Mouse (Mus musculus): ENCODE measurements at regions not wholly inside any gene's neighbourhood (a gene's known extent, or its start where the extent isn't known, plus 50 kb on each side); places are given as distances from the start of the nearest gene placed in this dataset.

DNA sequence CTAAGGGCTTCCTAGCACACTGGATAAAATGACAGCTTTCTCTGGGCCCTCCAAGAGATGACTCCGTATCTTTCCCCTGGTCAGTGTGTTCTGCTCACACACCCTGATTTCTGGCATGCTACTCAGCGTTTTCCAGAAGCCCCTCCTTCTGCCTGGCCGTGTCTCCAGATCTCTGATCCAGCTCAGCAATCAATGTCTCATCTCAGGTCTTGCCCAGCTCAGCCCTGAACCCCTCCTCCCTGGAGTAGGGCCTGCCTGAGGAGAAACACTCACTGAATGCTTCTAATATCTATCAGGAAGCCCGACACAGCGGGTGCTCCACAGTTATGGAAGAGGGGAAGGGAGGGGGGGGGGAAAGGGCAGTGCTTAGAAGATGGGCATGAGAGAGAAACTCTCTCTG, 101.9 kb upstream of the 1700021F07Rik start:
- Histone ChIP-seq H3K27me3 (ENCODE audit: control insufficient read depth, insufficient read depth, low read length) (no peaks in the 10 kb centered on the region), H3K9ac (ENCODE audit: low read depth, low read length, severe bottlenecking) (no peak overlapping the region), H3K27ac (replicated peaks; ENCODE audit: low read depth, low read length) (no peak overlapping the region), H3K36me3 (ENCODE audit: control insufficient read depth, insufficient read depth, low read length) (no peaks in the 10 kb centered on the region), H3K9me3 (ENCODE audit: control insufficient read depth, low read length) (no peaks in the 10 kb centered on the region), H3K4me2 (replicated peaks; ENCODE audit: low read depth, low read length, severe bottlenecking) (no peak overlapping the region), H3K4me1 (ENCODE audit: control insufficient read depth, insufficient read depth, low read length) (0 out of 2 replicates have a peak, but pooled peaks cover 3% of the 10 kb centered on the region), H3K4me3 (replicated peaks; ENCODE audit: low read length) (no peak overlapping the region)
- 71% methylated on average over 5 of the region's 5 CpGs for WGBS
- ATAC-seq (ENCODE audit: low FRiP score, low read depth) (no peak), DNase-seq (ENCODE audit: low spot score) (no peak)
- TF ChIP-seq POLR2A (IDR thresholded peaks at IDR 0.05; ENCODE audit: borderline replicate concordance, extremely low read depth, insufficient read depth, insufficient read length): no peak

DNA sequence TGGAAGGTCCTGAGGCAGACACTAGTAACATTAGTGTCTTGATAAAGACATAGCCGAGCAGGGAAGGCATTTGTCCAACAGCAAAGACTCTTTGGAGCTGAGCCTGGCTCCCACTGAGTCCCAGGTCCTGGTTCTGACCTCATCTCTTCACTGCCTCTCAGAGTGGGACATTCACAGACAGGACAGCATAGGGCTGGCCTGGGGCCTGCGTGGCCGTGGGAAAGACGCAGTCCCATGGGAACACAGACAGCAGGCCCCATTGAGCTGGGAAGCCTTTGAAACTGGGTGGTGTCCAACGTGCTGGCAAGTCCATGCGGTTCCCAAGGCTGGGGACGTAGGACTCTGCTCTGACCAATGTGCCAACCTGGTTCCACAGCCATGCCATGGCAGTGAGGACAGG, 97.5 kb upstream of the 1700021F07Rik start:
- no peak overlapping the region for H3K4me2 ChIP-seq (replicated peaks; ENCODE audit: low read depth, low read length, severe bottlenecking)
- DNase-seq (ENCODE audit: low spot score): no peak
- H3K27ac ChIP-seq (replicated peaks; ENCODE audit: low read depth, low read length): no peak overlapping the region
- H3K9me3 ChIP-seq (ENCODE audit: control insufficient read depth, low read length): no peaks in the 10 kb centered on the region
- ATAC-seq (ENCODE audit: low FRiP score, low read depth): no peak
- H3K36me3 ChIP-seq (ENCODE audit: control insufficient read depth, insufficient read depth, low read length): no peaks in the 10 kb centered on the region
- H3K27me3 ChIP-seq (ENCODE audit: control insufficient read depth, insufficient read depth, low read length): no peaks in the 10 kb centered on the region
- no peak for TF ChIP-seq POLR2A (IDR thresholded peaks at IDR 0.05; ENCODE audit: borderline replicate concordance, extremely low read depth, insufficient read depth, insufficient read length)
- no peak overlapping the region for H3K4me3 ChIP-seq (replicated peaks; ENCODE audit: low read length)
- H3K4me1 ChIP-seq (ENCODE audit: control insufficient read depth, insufficient read depth, low read length): 0 out of 2 replicates have a peak, but pooled peaks cover 3% of the 10 kb centered on the region
- WGBS: 87% methylated on average over 7 of the region's 7 CpGs
- H3K9ac ChIP-seq (ENCODE audit: low read depth, low read length, severe bottlenecking): no peak overlapping the region

DNA sequence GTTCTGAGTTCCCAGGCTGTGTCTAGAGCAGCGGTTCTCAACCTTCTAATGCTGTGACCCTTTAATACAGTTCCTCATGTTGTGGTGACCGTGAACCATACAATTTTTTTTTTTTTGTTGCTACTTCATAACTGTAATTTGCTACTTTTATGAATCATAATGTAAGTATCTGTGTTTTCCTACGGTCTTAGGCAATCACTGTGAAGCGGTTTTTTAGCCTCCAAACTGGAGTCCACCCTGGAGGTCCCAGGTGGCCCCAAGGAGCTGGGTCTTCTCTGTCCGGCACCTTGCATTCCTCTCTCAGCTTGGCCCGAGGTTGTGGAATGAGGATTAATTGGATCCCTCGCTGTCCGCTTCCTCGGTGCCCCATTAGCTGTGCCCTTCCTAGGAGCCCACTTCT, 96.6 kb upstream of the 1700021F07Rik start:
- ATAC-seq (ENCODE audit: low FRiP score, low read depth): no peak
- WGBS: 84% methylated on average over 9 of the region's 9 CpGs
- H3K4me2 ChIP-seq (replicated peaks; ENCODE audit: low read depth, low read length, severe bottlenecking): no peak overlapping the region
- H3K9ac ChIP-seq (ENCODE audit: low read depth, low read length, severe bottlenecking): no peak overlapping the region
- TF ChIP-seq POLR2A (IDR thresholded peaks at IDR 0.05; ENCODE audit: borderline replicate concordance, extremely low read depth, insufficient read depth, insufficient read length): no peak
- no peaks in the 10 kb centered on the region for H3K4me1 ChIP-seq (ENCODE audit: control insufficient read depth, insufficient read depth, low read length)
- no peak overlapping the region for H3K4me3 ChIP-seq (replicated peaks; ENCODE audit: low read length)
- no peak for DNase-seq (ENCODE audit: low spot score)
- H3K9me3 ChIP-seq (ENCODE audit: control insufficient read depth, low read length): no peaks in the 10 kb centered on the region
- H3K27me3 ChIP-seq (ENCODE audit: control insufficient read depth, insufficient read depth, low read length): no peaks in the 10 kb centered on the region
- no peaks in the 10 kb centered on the region for H3K36me3 ChIP-seq (ENCODE audit: control insufficient read depth, insufficient read depth, low read length)
- H3K27ac ChIP-seq (replicated peaks; ENCODE audit: low read depth, low read length): no peak overlapping the region

DNA sequence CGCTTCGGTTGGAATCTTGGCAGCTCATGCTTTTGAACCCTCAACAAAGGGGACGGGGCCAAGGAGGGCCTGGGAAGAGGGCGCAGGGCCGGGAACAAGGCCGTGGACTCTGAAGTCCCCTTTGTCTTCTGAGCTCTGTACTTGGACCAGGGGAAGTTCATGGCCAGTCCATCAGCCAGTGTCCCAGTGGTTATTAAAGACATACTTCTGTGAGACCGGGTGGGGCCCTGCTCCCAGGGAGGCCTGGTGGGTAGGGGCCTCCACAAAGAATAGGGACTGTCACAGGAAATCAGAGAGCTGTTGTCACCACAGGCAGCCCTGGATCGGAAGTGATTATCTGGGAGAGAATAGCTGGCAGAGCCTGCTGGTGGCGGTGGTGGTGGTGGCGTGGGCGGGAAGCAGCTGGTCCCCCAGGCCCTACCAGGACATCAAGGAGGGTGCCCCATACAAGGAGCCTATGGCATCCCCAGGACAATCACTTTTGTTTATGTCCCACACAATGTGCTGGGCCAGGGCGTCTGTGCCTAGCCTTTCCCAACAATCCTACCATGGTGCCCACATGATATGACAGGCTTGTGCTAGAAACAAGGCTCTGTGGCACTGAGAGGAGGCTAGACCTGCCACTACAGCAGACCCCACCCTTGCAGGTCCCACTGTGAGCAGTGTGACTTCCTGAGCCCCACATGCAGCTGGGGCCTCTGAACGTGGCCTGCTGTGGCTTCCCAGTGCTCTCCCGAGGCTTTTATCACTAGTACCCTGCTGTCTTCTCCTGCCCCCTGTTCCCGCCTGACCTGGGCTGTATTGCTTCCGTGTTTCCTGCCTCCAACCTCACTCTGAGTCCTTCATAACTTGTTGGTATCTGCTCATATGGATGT, 96.0 kb upstream of the 1700021F07Rik start:
- ATAC-seq (ENCODE audit: low FRiP score, low read depth) (no peak), DNase-seq (ENCODE audit: low spot score) (no peak)
- no peak for TF ChIP-seq POLR2A (IDR thresholded peaks at IDR 0.05; ENCODE audit: borderline replicate concordance, extremely low read depth, insufficient read depth, insufficient read length)
- no peaks in the 10 kb centered on the region for H3K9me3 ChIP-seq (ENCODE audit: control insufficient read depth, low read length)
- H3K27me3 ChIP-seq (ENCODE audit: control insufficient read depth, insufficient read depth, low read length): no peaks in the 10 kb centered on the region
- H3K9ac ChIP-seq (ENCODE audit: low read depth, low read length, severe bottlenecking): no peak overlapping the region
- no peak overlapping the region for H3K4me3 ChIP-seq (replicated peaks; ENCODE audit: low read length)
- no peaks in the 10 kb centered on the region for H3K36me3 ChIP-seq (ENCODE audit: control insufficient read depth, insufficient read depth, low read length)
- no peak overlapping the region for H3K27ac ChIP-seq (replicated peaks; ENCODE audit: low read depth, low read length)
- H3K4me2 ChIP-seq (replicated peaks; ENCODE audit: low read depth, low read length, severe bottlenecking): no peak overlapping the region
- no peaks in the 10 kb centered on the region for H3K4me1 ChIP-seq (ENCODE audit: control insufficient read depth, insufficient read depth, low read length)
- 74% methylated on average over 16 of the region's 16 CpGs for WGBS

DNA sequence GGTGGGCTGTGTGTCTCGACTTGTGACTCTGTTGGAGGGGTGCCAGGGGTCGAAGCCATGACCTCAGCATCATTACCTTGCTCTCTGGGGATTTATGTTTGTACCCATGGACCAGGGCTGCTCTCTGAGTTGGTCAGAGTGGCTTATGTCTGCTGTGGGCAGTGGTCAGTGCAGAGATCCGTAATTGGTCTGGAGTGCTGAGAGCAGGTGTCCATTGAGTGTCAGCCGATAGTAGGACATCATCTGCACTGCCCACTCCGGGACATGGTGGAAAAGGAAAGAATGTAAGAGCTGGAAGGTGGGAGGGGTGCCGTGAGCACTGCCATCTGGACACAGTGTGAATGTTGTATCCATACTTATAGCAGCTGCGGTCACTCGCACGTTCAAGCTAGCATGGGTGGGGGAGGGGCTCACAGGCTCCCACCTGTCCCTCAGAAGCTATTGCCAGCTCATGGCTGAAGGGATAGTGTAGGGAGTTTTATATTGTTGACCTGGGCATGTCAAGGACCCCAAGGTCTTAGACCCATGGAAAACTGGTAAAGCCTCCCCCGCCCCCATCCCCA, 94.4 kb upstream of the 1700021F07Rik start:
- H3K4me3 ChIP-seq (replicated peaks; ENCODE audit: low read length): no peak overlapping the region
- H3K27ac ChIP-seq (replicated peaks; ENCODE audit: low read depth, low read length): no peak overlapping the region
- H3K9ac ChIP-seq (ENCODE audit: low read depth, low read length, severe bottlenecking): no peak overlapping the region
- no peaks in the 10 kb centered on the region for H3K27me3 ChIP-seq (ENCODE audit: control insufficient read depth, insufficient read depth, low read length)
- ATAC-seq (ENCODE audit: low FRiP score, low read depth) (0 out of 2 replicates have a peak, but pooled peaks have one; percentile 32), DNase-seq (ENCODE audit: low spot score) (no peak)
- H3K36me3 ChIP-seq (ENCODE audit: control insufficient read depth, insufficient read depth, low read length): no peaks in the 10 kb centered on the region
- peaks cover 5% of the 10 kb centered on the region; the same call in 1 of the 2 replicates for H3K4me1 ChIP-seq (ENCODE audit: control insufficient read depth, insufficient read depth, low read length)
- no peak for TF ChIP-seq POLR2A (IDR thresholded peaks at IDR 0.05; ENCODE audit: borderline replicate concordance, extremely low read depth, insufficient read depth, insufficient read length)
- no peaks in the 10 kb centered on the region for H3K9me3 ChIP-seq (ENCODE audit: control insufficient read depth, low read length)
- H3K4me2 ChIP-seq (replicated peaks; ENCODE audit: low read depth, low read length, severe bottlenecking): no peak overlapping the region
- WGBS: 74% methylated on average over 10 of the region's 10 CpGs

Data from limb, embryonic 14.5 days (tissue).